Mouse (Mus musculus) lung, adult 2 months (tissue): Measurements from ENCODE around the gene Tnfrsf8.

Experiments
- CTCF ChIP-seq: fragments of 200-500 bp; IDR thresholded peaks from 2 replicates; pipeline ENCODE4 v1.5.1; 2011; ENCODE audit warnings: mild to moderate bottlenecking, low read length, control low read depth; ENCODE audit not compliant: insufficient read depth
- POLR2A ChIP-seq: fragments of 200-500 bp; IDR thresholded peaks from 2 replicates; pipeline ENCODE4 v1.6.1; 2011; ENCODE audit warnings: low read depth, mild to moderate bottlenecking, control low read depth, low read length, borderline replicate concordance; ENCODE audit errors: extremely low read depth

- TF ChIP-seq CTCF (no peak), POLR2A (no peak)
Observed at GRCm38 (mm10) chr4:145314836-145315467, at the start of gene Tnfrsf8.
